Mouse (Mus musculus): ENCODE measurements around the gene Tap1. TPM values are rescaled to one million over a fixed set of nuclear protein-coding genes. Genes with fewer than 3 reads are reported as not detected.

Tap1 gene
- polyA plus RNA-seq, 1 experiment, result 1.8 TPM

GRCm38 (mm10) chr17:34205746-34206176, 18.4 kb downstream of the Tap1 start:
- DNase-seq (ENCODE audit: low read depth), result peak; percentile 29

GRCm38 (mm10) chr17:34206731-34207130, 19.4 kb downstream of the Tap1 start:
- no peak for TF ChIP-seq POLR2A (IDR thresholded peaks at IDR 0.05; ENCODE audit: borderline replicate concordance, extremely low read depth, insufficient read depth, insufficient read length, poor library complexity, severe bottlenecking)
- no peak for TF ChIP-seq CTCF (IDR thresholded peaks at IDR 0.05; ENCODE audit: borderline replicate concordance, extremely low read depth, insufficient read depth, insufficient read length)
- no peak for DNase-seq (ENCODE audit: low read depth)

More at GRCm38 (mm10) chr17:34205746-34206176, 18.4 kb downstream of the Tap1 start:
- TF ChIP-seq CTCF (IDR thresholded peaks at IDR 0.05; ENCODE audit: borderline replicate concordance, extremely low read depth, insufficient read depth, insufficient read length) (peak; percentile 51; the same call in 1 of the 2 replicates), POLR2A (IDR thresholded peaks at IDR 0.05; ENCODE audit: borderline replicate concordance, extremely low read depth, insufficient read depth, insufficient read length, poor library complexity, severe bottlenecking) (no peak)

- no peak for DNase-seq (ENCODE audit: low read depth)
- no peak for TF ChIP-seq POLR2A (IDR thresholded peaks at IDR 0.05; ENCODE audit: borderline replicate concordance, extremely low read depth, insufficient read depth, insufficient read length, poor library complexity, severe bottlenecking)
Observed at GRCm38 (mm10) chr17:34207456-34207855, 20.1 kb downstream of the Tap1 start.

GRCm38 (mm10) chr17:34207866-34208265, 20.5 kb downstream of the Tap1 start:
- TF ChIP-seq POLR2A (IDR thresholded peaks at IDR 0.05; ENCODE audit: borderline replicate concordance, extremely low read depth, insufficient read depth, insufficient read length, poor library complexity, severe bottlenecking) (no peak), CTCF (IDR thresholded peaks at IDR 0.05; ENCODE audit: borderline replicate concordance, extremely low read depth, insufficient read depth, insufficient read length) (no peak)
- no peak for DNase-seq (ENCODE audit: low read depth)

GRCm38 (mm10) chr17:34208421-34208820, 21.1 kb downstream of the Tap1 start:
- DNase-seq (ENCODE audit: low read depth), result no peak
- no peak for TF ChIP-seq CTCF (IDR thresholded peaks at IDR 0.05; ENCODE audit: borderline replicate concordance, extremely low read depth, insufficient read depth, insufficient read length)
- no peak for TF ChIP-seq POLR2A (IDR thresholded peaks at IDR 0.05; ENCODE audit: borderline replicate concordance, extremely low read depth, insufficient read depth, insufficient read length, poor library complexity, severe bottlenecking)

GRCm38 (mm10) chr17:34209680-34210079, 22.3 kb downstream of the Tap1 start:
- DNase-seq (ENCODE audit: low read depth), result no peak
- no peak for TF ChIP-seq POLR2A (IDR thresholded peaks at IDR 0.05; ENCODE audit: borderline replicate concordance, extremely low read depth, insufficient read depth, insufficient read length, poor library complexity, severe bottlenecking)
- peak; percentile 17; the same call in 1 of the 2 replicates for TF ChIP-seq CTCF (IDR thresholded peaks at IDR 0.05; ENCODE audit: borderline replicate concordance, extremely low read depth, insufficient read depth, insufficient read length)

GRCm38 (mm10) chr17:34210599-34210998, 23.2 kb downstream of the Tap1 start:
- TF ChIP-seq CTCF (IDR thresholded peaks at IDR 0.05; ENCODE audit: borderline replicate concordance, extremely low read depth, insufficient read depth, insufficient read length) (no peak), POLR2A (IDR thresholded peaks at IDR 0.05; ENCODE audit: borderline replicate concordance, extremely low read depth, insufficient read depth, insufficient read length, poor library complexity, severe bottlenecking) (no peak)
- no peak for DNase-seq (ENCODE audit: low read depth)

GRCm38 (mm10) chr17:34211746-34212365, 24.5 kb downstream of the Tap1 start:
- DNase-seq (ENCODE audit: low read depth), result no peak
- no peak for TF ChIP-seq POLR2A (IDR thresholded peaks at IDR 0.05; ENCODE audit: borderline replicate concordance, extremely low read depth, insufficient read depth, insufficient read length, poor library complexity, severe bottlenecking)
- no peak for TF ChIP-seq CTCF (IDR thresholded peaks at IDR 0.05; ENCODE audit: borderline replicate concordance, extremely low read depth, insufficient read depth, insufficient read length)

- TF ChIP-seq POLR2A (IDR thresholded peaks at IDR 0.05; ENCODE audit: borderline replicate concordance, extremely low read depth, insufficient read depth, insufficient read length, poor library complexity, severe bottlenecking) (no peak), CTCF (IDR thresholded peaks at IDR 0.05; ENCODE audit: borderline replicate concordance, extremely low read depth, insufficient read depth, insufficient read length) (no peak)
- DNase-seq (ENCODE audit: low read depth), result no peak
Observed at GRCm38 (mm10) chr17:34213936-34214335, 26.6 kb downstream of the Tap1 start.

GRCm38 (mm10) chr17:34215176-34215575, 27.8 kb downstream of the Tap1 start:
- TF ChIP-seq CTCF (IDR thresholded peaks at IDR 0.05; ENCODE audit: borderline replicate concordance, extremely low read depth, insufficient read depth, insufficient read length), result no peak
- TF ChIP-seq POLR2A (IDR thresholded peaks at IDR 0.05; ENCODE audit: borderline replicate concordance, extremely low read depth, insufficient read depth, insufficient read length, poor library complexity, severe bottlenecking), result no peak
- no peak for DNase-seq (ENCODE audit: low read depth)

- TF ChIP-seq POLR2A (IDR thresholded peaks at IDR 0.05; ENCODE audit: borderline replicate concordance, extremely low read depth, insufficient read depth, insufficient read length, poor library complexity, severe bottlenecking), result no peak
- no peak for TF ChIP-seq CTCF (IDR thresholded peaks at IDR 0.05; ENCODE audit: borderline replicate concordance, extremely low read depth, insufficient read depth, insufficient read length)
- no peak for DNase-seq (ENCODE audit: low read depth)
Observed at GRCm38 (mm10) chr17:34217216-34217928, 30.0 kb downstream of the Tap1 start.

GRCm38 (mm10) chr17:34217986-34218385, 30.6 kb downstream of the Tap1 start:
- TF ChIP-seq CTCF (IDR thresholded peaks at IDR 0.05; ENCODE audit: borderline replicate concordance, extremely low read depth, insufficient read depth, insufficient read length) (no peak), POLR2A (IDR thresholded peaks at IDR 0.05; ENCODE audit: borderline replicate concordance, extremely low read depth, insufficient read depth, insufficient read length, poor library complexity, severe bottlenecking) (no peak)
- DNase-seq (ENCODE audit: low read depth), result no peak

Measured in brain, embryonic 14.5 days (tissue).